33 mouse cellular contexts compared by ENCODE assay signal in the genomic region with DNA sequence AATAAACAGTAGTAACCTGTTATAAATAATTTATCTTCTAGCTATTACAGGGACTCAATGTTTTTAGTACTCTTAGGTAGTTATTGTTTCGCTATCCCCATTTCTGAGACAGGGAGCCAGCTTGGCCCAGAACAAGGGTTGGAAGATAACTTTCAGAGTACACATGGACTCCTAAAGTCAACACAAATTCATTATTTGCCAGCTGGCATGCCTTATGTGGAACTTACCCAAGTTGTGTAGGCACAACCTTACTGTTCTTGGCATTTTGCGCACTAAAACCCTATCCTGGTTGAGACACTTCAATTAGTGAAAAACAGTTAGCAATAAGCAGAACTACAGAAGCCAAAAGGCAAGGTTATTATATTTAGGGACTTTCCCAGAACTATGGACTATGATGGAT.
DNase-seq lines count a peak whose midpoint lies in the region; ATAC-seq and TF ChIP-seq lines count a peak whose summit lies in the region.
"Had no signal": no experiment of that assay in that cellular context is flagged by ENCODE, and none has a peak within 500 bp of the region (broad histone marks: within the 10 kb centered on the region; RNA-seq: fewer than 3 reads in every experiment).

No protein-coding gene starts in this region.

- no peaks in the 10 kb centered on the region for H3K36me3 ChIP-seq in liver, adult 2 months (ENCODE audit: control insufficient read depth, insufficient read depth, low read length)
- H3K36me3 ChIP-seq in forebrain, embryonic 13.5 days (ENCODE audit: poor library complexity, severe bottlenecking) = no peaks in the 10 kb centered on the region
- H3K36me3 ChIP-seq: embryonic facial prominence, embryonic 10.5 days; embryonic facial prominence, embryonic 13.5 days; forebrain, embryonic 10.5 days; G1E; heart, embryonic 12.5 days; heart, embryonic 15.5 days; hindbrain, embryonic 10.5 days; hindbrain, embryonic 13.5 days had no signal

- no peak for ATAC-seq in forebrain, embryonic 13.5 days
- ATAC-seq: forebrain, embryonic 14.5 days; forebrain, postnatal 0 days; hindbrain, embryonic 16.5 days; Patski had no signal

- no peak overlapping the region for H3K9ac ChIP-seq in liver, adult 2 months (ENCODE audit: low read depth, low read length)
- H3K9ac ChIP-seq in forebrain, embryonic 13.5 days = no peak overlapping the region
- H3K9ac ChIP-seq: embryonic facial prominence, embryonic 13.5 days; forebrain, postnatal 0 days; heart, embryonic 12.5 days; heart, embryonic 15.5 days; hindbrain, embryonic 13.5 days had no signal

- 24% methylated on average over 2 of the region's 2 CpGs for WGBS in liver, adult 2 months
- 89% methylated on average over 2 of the region's 2 CpGs for WGBS in forebrain, embryonic 13.5 days

- DNase-seq in layer of hippocampus, adult 18-20 months (ENCODE audit: low spot score in 2 of 2) = peak; percentile 2 to 12
- DNase-seq in layer of hippocampus, postnatal 14 days (ENCODE audit: low spot score in 2 of 2) = no peak
- DNase-seq in liver, adult 2 months (ENCODE audit: extremely low read depth, low read depth, low spot score) = peak; percentile 92
- DNase-seq in liver = no peak
- DNase-seq in gonadal fat pad, adult 2 months (ENCODE audit: low read depth) = peak; percentile 36
- DNase-seq: adrenal gland, postnatal 10 days; adrenal gland, postnatal 36 days; B cell, adult 2 months; cerebellum, adult 11-12 months; cerebellum, adult 8-10 months; cerebellum, postnatal 10 days; cerebellum, postnatal 36 days; embryo, embryonic 11 days; forebrain, postnatal 0 days; gastrocnemius, adult 2 months; gastrocnemius, postnatal 14 days; heart, adult 18-20 months; heart, postnatal 10 days; heart, postnatal 36 days had no signal

- H3K4me1 ChIP-seq in liver, adult 2 months (ENCODE audit: control insufficient read depth, insufficient read depth, low read length) = peaks cover 1% of the 10 kb centered on the region; the same call in 1 of the 2 replicates
- H3K4me1 ChIP-seq in forebrain, embryonic 13.5 days = no peaks in the 10 kb centered on the region
- H3K4me1 ChIP-seq: embryonic facial prominence, embryonic 10.5 days; embryonic facial prominence, embryonic 13.5 days; forebrain, embryonic 10.5 days; heart, embryonic 12.5 days; heart, embryonic 15.5 days; hindbrain, embryonic 10.5 days; hindbrain, embryonic 13.5 days had no signal

- no peaks in the 10 kb centered on the region for H3K27me3 ChIP-seq in liver, adult 2 months (ENCODE audit: control insufficient read depth, insufficient read depth, low read length)
- no peaks in the 10 kb centered on the region for H3K27me3 ChIP-seq in forebrain, embryonic 13.5 days
- H3K27me3 ChIP-seq: CH12.LX; embryonic facial prominence, embryonic 13.5 days; heart, embryonic 12.5 days; heart, embryonic 15.5 days; hindbrain, embryonic 13.5 days had no signal

- H3K79me2 ChIP-seq in liver, adult 2 months (ENCODE audit: control insufficient read depth, insufficient read depth, low read length) = no peaks in the 10 kb centered on the region

- TF ChIP-seq POLR2A in liver, adult 2 months (IDR thresholded peaks at IDR 0.05; ENCODE audit: extremely low read depth, insufficient read depth, low read length) = no peak

- TF ChIP-seq CTCF in liver, adult 2 months (IDR thresholded peaks at IDR 0.05; ENCODE audit: low read depth, low read length) = no peak

- no peaks in the 10 kb centered on the region for H3K9me3 ChIP-seq in forebrain, embryonic 13.5 days (replicated peaks)
- H3K9me3 ChIP-seq: embryonic facial prominence, embryonic 10.5 days; embryonic facial prominence, embryonic 13.5 days; forebrain, embryonic 10.5 days; G1E; heart, embryonic 12.5 days; heart, embryonic 15.5 days; hindbrain, embryonic 10.5 days; hindbrain, embryonic 13.5 days had no signal

- H3K27ac ChIP-seq in liver, adult 2 months (replicated peaks; ENCODE audit: insufficient read depth, low read depth, low read length) = no peak overlapping the region
- no peak overlapping the region for H3K27ac ChIP-seq in forebrain, embryonic 13.5 days
- H3K27ac ChIP-seq: embryonic facial prominence, embryonic 10.5 days; embryonic facial prominence, embryonic 13.5 days; forebrain, embryonic 10.5 days; gastrocnemius, adult 2 months; heart, embryonic 15.5 days; hindbrain, embryonic 10.5 days; hindbrain, embryonic 13.5 days had no signal

- no peak overlapping the region for H3K4me3 ChIP-seq in liver, adult 2 months (ENCODE audit: insufficient read depth, low read depth, low read length)
- no peak overlapping the region for H3K4me3 ChIP-seq in forebrain, embryonic 13.5 days
- H3K4me3 ChIP-seq: embryonic facial prominence, embryonic 10.5 days; embryonic facial prominence, embryonic 13.5 days; erythroblast, embryonic 14.5 days; forebrain, embryonic 10.5 days; gastrocnemius, adult 2 months; heart, embryonic 12.5 days; heart, embryonic 15.5 days; hindbrain, embryonic 10.5 days; hindbrain, embryonic 13.5 days had no signal

- H3K4me2 ChIP-seq in forebrain, embryonic 13.5 days = no peak overlapping the region
- H3K4me2 ChIP-seq: embryonic facial prominence, embryonic 13.5 days; heart, embryonic 12.5 days; heart, embryonic 15.5 days; hindbrain, embryonic 13.5 days had no signal

Comparison
In these comparisons a context has a peak if more than half of its experiments do, and no peak if none do; other contexts are left out.
1. DNase-seq: peak in layer of hippocampus, adult 18-20 months (2 of 2), liver, adult 2 months (single experiment) and gonadal fat pad, adult 2 months (single experiment); none in layer of hippocampus, postnatal 14 days (0 of 2) and liver (single experiment).